ENCODE assay signal across 28 mouse cellular contexts in the genomic region with DNA sequence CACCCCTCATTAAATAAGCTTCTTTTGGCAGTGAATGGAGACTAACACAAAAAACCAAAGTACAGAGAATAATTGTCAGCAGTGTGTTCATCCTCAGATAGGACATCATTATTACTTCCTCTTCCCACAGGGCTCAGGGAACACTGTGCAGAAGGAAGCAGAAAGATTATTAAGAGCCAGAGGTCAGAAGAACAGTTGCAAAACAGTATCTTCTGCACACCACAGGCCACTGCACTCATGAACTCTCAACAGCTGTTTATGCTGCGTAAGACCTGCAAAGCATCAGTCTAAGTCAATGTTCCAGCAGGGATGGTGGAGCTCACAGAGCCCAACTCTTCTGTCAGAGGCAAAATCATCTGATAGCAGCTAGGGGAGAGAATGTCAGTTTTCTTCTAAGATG.
DNase-seq lines count a peak whose midpoint lies in the region; ATAC-seq lines count a peak whose summit lies in the region.
"Had no signal": no experiment of that assay in that cellular context is flagged by ENCODE, and none has a peak within 500 bp of the region (broad histone marks: within the 10 kb centered on the region; RNA-seq: fewer than 3 reads in every experiment).

No protein-coding gene starts in this region.

- intact Hi-C loops in heart, postnatal 25 days (cut with DNase I): no loop called here
- intact Hi-C loops in left cerebral cortex, postnatal 25 days (cut with DNase I): no loop called here

- ATAC-seq in kidney, embryonic 16.5 days (ENCODE audit: low FRiP score, low TSS enrichment): no peak
- 0 out of 2 replicates have a peak, but pooled peaks have one; percentile 17 for ATAC-seq in granulocyte monocyte progenitor cell, adult 5-6 weeks (replicated peaks; ENCODE audit: poor library complexity, severe bottlenecking)
- ATAC-seq: forebrain, embryonic 13.5 days; hindbrain, postnatal 0 days; intestine, embryonic 15.5 days; midbrain, embryonic 16.5 days had no signal

- no peak overlapping the region for H3K9ac ChIP-seq in kidney, embryonic 16.5 days (replicated peaks; ENCODE audit: low read length)
- H3K9ac ChIP-seq: forebrain, embryonic 13.5 days; heart, embryonic 15.5 days; hindbrain, embryonic 12.5 days; intestine, embryonic 15.5 days; limb, embryonic 13.5 days had no signal

- no peak overlapping the region for H3K4me3 ChIP-seq in kidney, embryonic 16.5 days (ENCODE audit: low read length)
- H3K4me3 ChIP-seq: forebrain, embryonic 13.5 days; heart, embryonic 15.5 days; hindbrain, embryonic 12.5 days; intestine, embryonic 15.5 days; left cerebral cortex, adult 2 months; limb, embryonic 13.5 days had no signal

- no peaks in the 10 kb centered on the region for H3K27me3 ChIP-seq in kidney, embryonic 16.5 days (ENCODE audit: insufficient read depth, low read length)
- H3K27me3 ChIP-seq: forebrain, embryonic 13.5 days; heart, embryonic 15.5 days; hindbrain, embryonic 12.5 days; intestine, embryonic 15.5 days; limb, embryonic 13.5 days had no signal

- H3K4me1 ChIP-seq in kidney, embryonic 16.5 days (ENCODE audit: insufficient read depth, low read length): no peaks in the 10 kb centered on the region
- H3K4me1 ChIP-seq: forebrain, embryonic 13.5 days; heart, embryonic 15.5 days; hindbrain, embryonic 12.5 days; intestine, embryonic 15.5 days; limb, embryonic 13.5 days had no signal

- no peaks in the 10 kb centered on the region for H3K9me3 ChIP-seq in kidney, embryonic 16.5 days (ENCODE audit: low read length)
- H3K9me3 ChIP-seq: forebrain, embryonic 13.5 days; heart, embryonic 15.5 days; hindbrain, embryonic 12.5 days; intestine, embryonic 15.5 days; limb, embryonic 13.5 days had no signal

- no peak overlapping the region for H3K27ac ChIP-seq in kidney, embryonic 16.5 days (ENCODE audit: low read length)
- H3K27ac ChIP-seq: forebrain, embryonic 13.5 days; heart, embryonic 15.5 days; hindbrain, embryonic 12.5 days; hindbrain, postnatal 0 days; intestine, embryonic 15.5 days; kidney, postnatal 0 days; left cerebral cortex, adult 2 months; limb, embryonic 13.5 days had no signal

- peak; percentile 96 for DNase-seq in heart, adult 11 months
- DNase-seq in heart, postnatal 25 days (ENCODE audit: low spot score): no peak
- peak; percentile 32 for DNase-seq in kidney, postnatal 14 days
- peak; percentile 13 for DNase-seq in skeletal muscle tissue, adult 2 months (ENCODE audit: low read depth, low spot score)
- DNase-seq in left cerebral cortex, postnatal 25 days (ENCODE audit: low spot score in 2 of 2): no peak
- DNase-seq: adrenal gland, postnatal 10 days; cerebellum, adult 11 months; cerebellum, adult 9-10 months; cerebellum, postnatal 36 days; gastrocnemius, postnatal 14 days; heart, postnatal 36 days; lung, adult 18-20 months; lung, postnatal 10 days; right cerebral cortex, postnatal 25 days; spleen, adult 18-20 months; thymus, postnatal 14 days had no signal

- H3K4me2 ChIP-seq in kidney, embryonic 16.5 days (replicated peaks; ENCODE audit: low read depth, low read length): no peak overlapping the region
- H3K4me2 ChIP-seq: forebrain, embryonic 13.5 days; heart, embryonic 15.5 days; hindbrain, embryonic 12.5 days; intestine, embryonic 15.5 days; limb, embryonic 13.5 days had no signal

- H3K36me3 ChIP-seq in kidney, embryonic 16.5 days (ENCODE audit: insufficient read depth, low read length): no peaks in the 10 kb centered on the region
- H3K36me3 ChIP-seq: G1E; heart, embryonic 15.5 days; hindbrain, embryonic 12.5 days; intestine, embryonic 15.5 days; limb, embryonic 13.5 days had no signal

- 87% methylated on average over 1 of the region's 1 CpGs for WGBS in kidney, embryonic 16.5 days

Comparison
In these comparisons a context has a peak if more than half of its experiments do, and no peak if none do; other contexts are left out.
1. DNase-seq: peak in heart, adult 11 months (single experiment), kidney, postnatal 14 days (single experiment) and skeletal muscle tissue, adult 2 months (single experiment); none in heart, postnatal 25 days (single experiment) and left cerebral cortex, postnatal 25 days (0 of 2).